Mouse (Mus musculus): ENCODE measurements at regions not wholly inside any gene's neighbourhood (a gene's known extent, or its start where the extent isn't known, plus 50 kb on each side); places are given as distances from the start of the nearest gene placed in this dataset.

GRCm38 (mm10) chr19:54470034-54470433 is 426.1 kb downstream of the Adra2a start:
- TF ChIP-seq GATA1 (IDR thresholded peaks at IDR 0.05; ENCODE audit: borderline replicate concordance, low read length) (no peak), FLI1 (IDR thresholded peaks at IDR 0.05; ENCODE audit: low read length) (no peak)

Measured in megakaryocyte, embryonic 14.5 days (primary cell).